ENCODE assay signal across 30 mouse cellular contexts in the genomic region with DNA sequence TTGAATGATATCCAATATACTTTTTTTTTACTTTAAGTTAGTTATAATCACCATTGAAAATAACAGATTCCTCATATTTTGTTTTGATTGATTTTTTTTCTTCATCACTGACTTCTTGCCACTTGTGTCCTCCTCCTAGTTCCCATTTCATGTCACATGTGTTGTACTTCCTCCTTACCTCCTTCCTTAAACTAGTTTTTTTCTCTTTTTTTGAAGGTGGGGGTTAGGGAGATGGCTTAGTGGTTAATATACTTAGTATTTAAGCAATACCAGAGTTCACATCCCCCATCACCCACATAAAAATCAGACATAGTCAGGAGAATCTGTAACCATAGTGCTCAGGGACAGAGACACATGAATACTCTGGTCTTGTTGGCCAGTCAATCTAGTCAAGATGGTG. TPM values are rescaled to one million over a fixed set of nuclear protein-coding genes. Genes with fewer than 3 reads are reported as not detected.
DNase-seq lines count a peak whose midpoint lies in the region; ATAC-seq and TF ChIP-seq lines count a peak whose summit lies in the region.
"Had no signal": no experiment of that assay in that cellular context is flagged by ENCODE, and none has a peak within 500 bp of the region (broad histone marks: within the 10 kb centered on the region; RNA-seq: fewer than 3 reads in every experiment).

No protein-coding gene starts in this region.

- H3K4me3 ChIP-seq in liver, adult 2 months (ENCODE audit: insufficient read depth, low read depth, low read length) = no peak overlapping the region
- H3K4me3 ChIP-seq in liver, postnatal 0 days (ENCODE audit: low read depth, low read length) = no peak overlapping the region
- no peak overlapping the region for H3K4me3 ChIP-seq in midbrain, embryonic 14.5 days (replicated peaks; ENCODE audit: low read depth, low read length)
- H3K4me3 ChIP-seq: embryonic facial prominence, embryonic 12.5 days; embryonic facial prominence, embryonic 15.5 days; gastrocnemius, adult 2 months; heart, adult 2 months; heart, embryonic 10.5 days; hindbrain, embryonic 10.5 days; hindbrain, embryonic 13.5 days had no signal

- TF ChIP-seq EP300 in liver, postnatal 0 days (IDR thresholded peaks at IDR 0.05; ENCODE audit: low read depth) = no peak

- no peaks in the 10 kb centered on the region for H3K79me2 ChIP-seq in liver, adult 2 months (ENCODE audit: control insufficient read depth, insufficient read depth, low read length)

- H3K27me3 ChIP-seq in liver, adult 2 months (ENCODE audit: control insufficient read depth, insufficient read depth, low read length) = no peaks in the 10 kb centered on the region
- no peaks in the 10 kb centered on the region for H3K27me3 ChIP-seq in liver, postnatal 0 days (ENCODE audit: insufficient read depth, low read length)
- no peaks in the 10 kb centered on the region for H3K27me3 ChIP-seq in splenic B cell, adult 2 months (ENCODE audit: control insufficient read depth, insufficient read depth, low read length, poor library complexity, severe bottlenecking)
- H3K27me3 ChIP-seq in midbrain, embryonic 14.5 days (ENCODE audit: control insufficient read depth, insufficient read depth, low read length) = no peaks in the 10 kb centered on the region
- H3K27me3 ChIP-seq: embryonic facial prominence, embryonic 12.5 days; embryonic facial prominence, embryonic 15.5 days; hindbrain, embryonic 13.5 days had no signal

- H3K9me3 ChIP-seq in liver, postnatal 0 days (ENCODE audit: low read length) = no peaks in the 10 kb centered on the region
- no peaks in the 10 kb centered on the region for H3K9me3 ChIP-seq in midbrain, embryonic 14.5 days (ENCODE audit: control insufficient read depth, low read length)
- H3K9me3 ChIP-seq: embryonic facial prominence, embryonic 12.5 days; embryonic facial prominence, embryonic 15.5 days; heart, embryonic 10.5 days; hindbrain, embryonic 10.5 days; hindbrain, embryonic 13.5 days had no signal

- H3K27ac ChIP-seq in liver, adult 2 months (replicated peaks; ENCODE audit: insufficient read depth, low read depth, low read length) = no peak overlapping the region
- no peak overlapping the region for H3K27ac ChIP-seq in liver, postnatal 0 days (ENCODE audit: low read depth)
- H3K27ac ChIP-seq in midbrain, embryonic 14.5 days (replicated peaks; ENCODE audit: low read depth, low read length) = no peak overlapping the region
- H3K27ac ChIP-seq: embryonic facial prominence, embryonic 12.5 days; embryonic facial prominence, embryonic 15.5 days; gastrocnemius, adult 2 months; heart, adult 2 months; heart, embryonic 10.5 days; hindbrain, embryonic 10.5 days; hindbrain, embryonic 13.5 days had no signal

- H3K9ac ChIP-seq in liver, adult 2 months (ENCODE audit: low read depth, low read length) = no peak overlapping the region
- no peak overlapping the region for H3K9ac ChIP-seq in liver, postnatal 0 days (replicated peaks)
- H3K9ac ChIP-seq in midbrain, embryonic 14.5 days (replicated peaks; ENCODE audit: low read length) = no peak overlapping the region
- H3K9ac ChIP-seq: embryonic facial prominence, embryonic 12.5 days; embryonic facial prominence, embryonic 15.5 days; forebrain, postnatal 0 days; hindbrain, embryonic 13.5 days had no signal

- intact Hi-C loops in heart, postnatal 14 days (cut with DNase I) = no loop called here

- no peak overlapping the region for H3K4me2 ChIP-seq in liver, postnatal 0 days (ENCODE audit: low read depth, low read length)
- no peak overlapping the region for H3K4me2 ChIP-seq in midbrain, embryonic 14.5 days (ENCODE audit: low read length)
- H3K4me2 ChIP-seq: embryonic facial prominence, embryonic 12.5 days; embryonic facial prominence, embryonic 15.5 days; hindbrain, embryonic 13.5 days had no signal

- no peaks in the 10 kb centered on the region for H3K36me3 ChIP-seq in liver, adult 2 months (ENCODE audit: control insufficient read depth, insufficient read depth, low read length)
- no peaks in the 10 kb centered on the region for H3K36me3 ChIP-seq in liver, postnatal 0 days (replicated peaks; ENCODE audit: insufficient read depth, low read length)
- no peaks in the 10 kb centered on the region for H3K36me3 ChIP-seq in splenic B cell, adult 2 months (ENCODE audit: control insufficient read depth, insufficient read depth, low read length, poor library complexity, severe bottlenecking)
- H3K36me3 ChIP-seq in midbrain, embryonic 14.5 days (ENCODE audit: control insufficient read depth, insufficient read depth, low read length) = no peaks in the 10 kb centered on the region
- H3K36me3 ChIP-seq: embryonic facial prominence, embryonic 12.5 days; embryonic facial prominence, embryonic 15.5 days; heart, embryonic 10.5 days; hindbrain, embryonic 10.5 days; hindbrain, embryonic 13.5 days had no signal

- DNase-seq in liver, adult 2 months (ENCODE audit: extremely low read depth, low read depth, low spot score) = peak; percentile 30
- DNase-seq in liver, postnatal 0 days = no peak
- peak; percentile 1 for DNase-seq in splenic B cell, adult 2 months (ENCODE audit: low read depth, low spot score)
- no peak for DNase-seq in midbrain, embryonic 14.5 days
- no peak for DNase-seq in kidney, adult 11 months
- no peak for DNase-seq in heart, postnatal 14 days
- DNase-seq: adrenal gland, adult 2 months; adrenal gland, postnatal 14 days; cerebellum, adult 11-12 months; cerebellum, adult 8-10 months; cerebellum, postnatal 14 days; forebrain, postnatal 0 days; gastrocnemius, adult 2 months; gastrocnemius, postnatal 14 days; heart, adult 2 months; heart, postnatal 36 days had no signal

- no peaks in the 10 kb centered on the region for H3K4me1 ChIP-seq in liver, adult 2 months (ENCODE audit: control insufficient read depth, insufficient read depth, low read length)
- H3K4me1 ChIP-seq in liver, postnatal 0 days (ENCODE audit: insufficient read depth) = no peaks in the 10 kb centered on the region
- no peaks in the 10 kb centered on the region for H3K4me1 ChIP-seq in midbrain, embryonic 14.5 days (ENCODE audit: control insufficient read depth, insufficient read depth, low read length)
- H3K4me1 ChIP-seq: embryonic facial prominence, embryonic 12.5 days; embryonic facial prominence, embryonic 15.5 days; heart, embryonic 10.5 days; hindbrain, embryonic 10.5 days; hindbrain, embryonic 13.5 days had no signal

- TF ChIP-seq CTCF in liver, adult 2 months (IDR thresholded peaks at IDR 0.05; ENCODE audit: low read depth, low read length) = no peak
- TF ChIP-seq CTCF in liver, postnatal 0 days (IDR thresholded peaks at IDR 0.05; ENCODE audit: low read depth) = no peak

- TF ChIP-seq POLR2A in liver, adult 2 months (IDR thresholded peaks at IDR 0.05; ENCODE audit: extremely low read depth, insufficient read depth, low read length) = no peak

- ATAC-seq in liver, postnatal 0 days = no peak
- 0 out of 2 replicates have a peak, but pooled peaks have one; percentile 47 for ATAC-seq in common myeloid progenitor, adult 5-6 weeks (replicated peaks; ENCODE audit: low read depth, poor library complexity, severe bottlenecking)
- ATAC-seq in megakaryocyte, adult 5-6 weeks (ENCODE audit: poor library complexity, severe bottlenecking) = peak; percentile 63; the same call in 1 of the 2 replicates
- ATAC-seq in midbrain, embryonic 14.5 days (ENCODE audit: low FRiP score, low TSS enrichment) = no peak
- ATAC-seq: forebrain, embryonic 14.5 days; forebrain, postnatal 0 days; hindbrain, embryonic 16.5 days; Patski had no signal

RNA-seq across cellular contexts. Expression of gene Vsig4, which starts 36.7 kb away (rescaled TPM):
- 43.0 and 55.4 TPM in 2 replicates for total RNA-seq in liver, adult 2 months (2014; rRNA removed)
- polyA plus RNA-seq in liver, adult 2 months (2012; rRNA removed) = 5.3 and 7.5 TPM in 2 replicates
- polyA plus RNA-seq in liver, postnatal 0 days (2015; fragmentation: Nextera tagmentation; extraction: Ambion mirVana) = 31.8 and 32.3 TPM in 2 replicates
- total RNA-seq in common myeloid progenitor, adult 5-6 weeks (2017) = 0.49 TPM in 1 of 2 replicates, not detected in the other
- total RNA-seq in megakaryocyte, adult 5-6 weeks (2015) = 0.25 TPM in 1 of 2 replicates, not detected in the other
- total RNA-seq in megakaryocyte, adult 5-6 weeks (2017) = not detected in 2 replicates
- not detected in 2 replicates for polyA plus RNA-seq in midbrain, embryonic 14.5 days (2014; fragmentation: Nextera tagmentation; extraction: Ambion mirVana)
- total RNA-seq in heart, postnatal 14 days (2021) = 1 to 10 TPM in 1 of 2 experiments, under 1 TPM in 1; 0.65 to 1.0 TPM
- total RNA-seq: ES-E14; forebrain, postnatal 0 days; gastrocnemius, adult 2 months; gastrocnemius, postnatal 14 days had no signal
- polyA plus RNA-seq: adrenal gland, adult 2 months; brain, embryonic 14.5 days; embryonic facial prominence, embryonic 12.5 days; embryonic facial prominence, embryonic 15.5 days; forebrain, embryonic 11.5 days; forebrain, embryonic 14.5 days; forebrain, postnatal 0 days; frontal cortex, adult 2 months; heart, embryonic 10.5 days; hindbrain, embryonic 10.5 days; hindbrain, embryonic 13.5 days; hindbrain, embryonic 16.5 days; Patski had no signal

Comparison
In these comparisons a context has a peak if more than half of its experiments do, and no peak if none do; other contexts are left out.
1. DNase-seq: peak in liver, adult 2 months (single experiment) and splenic B cell, adult 2 months (single experiment); none in liver, postnatal 0 days (single experiment), midbrain, embryonic 14.5 days (single experiment), kidney, adult 11 months (single experiment) and heart, postnatal 14 days (0 of 2).
2. ATAC-seq: peak in common myeloid progenitor, adult 5-6 weeks (single experiment) and megakaryocyte, adult 5-6 weeks (single experiment); none in liver, postnatal 0 days (single experiment) and midbrain, embryonic 14.5 days (single experiment).
3. RNA of gene Vsig4, which starts 36.7 kb away (total RNA-seq): 43.0 to 55.4 TPM in liver, adult 2 months; 0.65 to 1.0 TPM in heart, postnatal 14 days, 0.25 TPM in megakaryocyte, adult 5-6 weeks and 0.49 TPM in common myeloid progenitor, adult 5-6 weeks; every median in the first group is over 10 times any median in the second.